Mouse (Mus musculus) stomach, embryonic 15.5 days (tissue): ENCODE measurements at regions not wholly inside any gene's neighbourhood (a gene's known extent, or its start where the extent isn't known, plus 50 kb on each side); places are given as distances from the start of the nearest gene placed in this dataset.

Experiments used
- ATAC-seq: fragments of 200-750 bp; cut with Nextera tagmentation; 2 replicates; pipeline ENCODE4 v1.8.0; 2017; ENCODE audit warnings: low read depth, moderate number of reproducible peaks, moderate TSS enrichment; ENCODE audit not compliant: insufficient read depth, low FRiP score
- H3K27ac ChIP-seq: fragments of 300-500 bp; sonication (generic); 2 replicates; pipeline ENCODE4 v1.5.1; 2015; ENCODE audit warnings: mild to moderate bottlenecking, inconsistent platforms
- H3K27me3 ChIP-seq: fragments of 300-500 bp; sonication (generic); replicated peaks from 2 replicates; pipeline ENCODE4 v1.6.1; 2015; ENCODE audit warnings: inconsistent platforms
- H3K36me3 ChIP-seq: fragments of 300-500 bp; sonication (generic); 2 replicates; pipeline ENCODE4 v1.6.1; 2015; ENCODE audit warnings: inconsistent platforms
- H3K4me1 ChIP-seq: fragments of 300-500 bp; sonication (generic); 2 replicates; pipeline ENCODE4 v1.6.1; 2015; ENCODE audit warnings: inconsistent platforms
- H3K4me2 ChIP-seq: fragments of 300-500 bp; sonication (generic); 2 replicates; pipeline ENCODE4 v1.6.1; 2015; ENCODE audit warnings: mild to moderate bottlenecking, inconsistent platforms
- H3K4me3 ChIP-seq: fragments of 300-500 bp; sonication (generic); replicated peaks from 2 replicates; pipeline ENCODE4 v1.5.1; 2015; ENCODE audit warnings: inconsistent platforms
- H3K9ac ChIP-seq: fragments of 300-500 bp; sonication (generic); 2 replicates; pipeline ENCODE4 v1.6.1; 2015; ENCODE audit warnings: inconsistent platforms
- H3K9me3 ChIP-seq: fragments of 300-500 bp; sonication (generic); 2 replicates; pipeline ENCODE4 v1.6.1; 2016; ENCODE audit warnings: inconsistent platforms
- WGBS: fragments of 180-500 bp; shearing (Covaris S2); methylation state at CpG from one replicate; pipeline ENCODE4 v1.1.7; 2015; 5-methylcytosine and 5-hydroxymethylcytosine counted together

DNA sequence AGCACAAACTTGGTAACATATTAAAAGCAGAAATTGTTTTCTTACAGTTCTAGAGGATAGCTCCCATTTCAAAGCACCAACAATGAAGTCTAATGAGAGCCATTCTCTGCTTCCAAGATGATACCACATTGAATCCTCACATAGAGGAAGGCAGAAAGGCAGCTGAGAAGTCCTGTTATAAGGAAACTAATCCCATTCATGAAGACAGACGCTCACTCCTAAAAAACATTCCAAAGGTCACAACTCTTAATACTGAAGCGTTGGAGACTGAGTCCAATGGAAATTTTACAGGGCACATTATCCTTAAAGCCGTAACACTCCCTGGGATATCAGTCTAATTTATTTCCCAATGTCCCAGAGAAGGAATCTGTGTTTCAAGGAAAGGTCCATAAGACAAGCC is 75.4 kb upstream of the Trabd2b start:
- no peak for ATAC-seq
- no peak overlapping the region for H3K4me3 ChIP-seq
- WGBS = 59% methylated on average over 3 of the region's 3 CpGs

DNA sequence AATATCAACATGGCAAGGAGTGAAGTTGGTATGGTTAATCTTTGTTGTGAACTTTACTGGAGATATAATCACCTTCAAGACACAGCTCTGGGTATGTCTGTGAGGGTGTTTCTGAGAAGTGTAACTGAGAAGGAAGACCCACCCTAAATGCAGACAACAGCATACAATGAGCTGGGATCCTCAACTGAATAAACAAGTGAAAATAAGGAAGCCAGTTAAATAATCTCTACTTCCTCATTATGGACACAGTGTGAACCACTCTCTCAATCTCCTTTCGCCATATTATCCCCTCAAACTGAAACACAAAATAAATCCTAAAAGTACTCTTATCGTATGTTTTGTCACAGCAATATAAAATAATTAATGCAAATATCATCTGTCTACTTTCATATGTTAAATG is 71.7 kb upstream of the Trabd2b start:
- WGBS = 83% methylated on average over 2 of the region's 2 CpGs
- Histone ChIP-seq H3K9me3 (no peaks in the 10 kb centered on the region), H3K9ac (no peak overlapping the region), H3K27ac (no peak overlapping the region), H3K27me3 (no peaks in the 10 kb centered on the region), H3K4me1 (no peaks in the 10 kb centered on the region), H3K4me3 (no peak overlapping the region), H3K4me2 (no peak overlapping the region), H3K36me3 (no peaks in the 10 kb centered on the region)
- no peak for ATAC-seq

More for the DNA sequence above, 75.4 kb upstream of the Trabd2b start:
- H3K27me3 ChIP-seq = no peaks in the 10 kb centered on the region
- no peaks in the 10 kb centered on the region for H3K9me3 ChIP-seq
- no peaks in the 10 kb centered on the region for H3K36me3 ChIP-seq
- no peak overlapping the region for H3K4me2 ChIP-seq
- H3K9ac ChIP-seq = no peak overlapping the region
- no peaks in the 10 kb centered on the region for H3K4me1 ChIP-seq
- H3K27ac ChIP-seq = no peak overlapping the region

DNA sequence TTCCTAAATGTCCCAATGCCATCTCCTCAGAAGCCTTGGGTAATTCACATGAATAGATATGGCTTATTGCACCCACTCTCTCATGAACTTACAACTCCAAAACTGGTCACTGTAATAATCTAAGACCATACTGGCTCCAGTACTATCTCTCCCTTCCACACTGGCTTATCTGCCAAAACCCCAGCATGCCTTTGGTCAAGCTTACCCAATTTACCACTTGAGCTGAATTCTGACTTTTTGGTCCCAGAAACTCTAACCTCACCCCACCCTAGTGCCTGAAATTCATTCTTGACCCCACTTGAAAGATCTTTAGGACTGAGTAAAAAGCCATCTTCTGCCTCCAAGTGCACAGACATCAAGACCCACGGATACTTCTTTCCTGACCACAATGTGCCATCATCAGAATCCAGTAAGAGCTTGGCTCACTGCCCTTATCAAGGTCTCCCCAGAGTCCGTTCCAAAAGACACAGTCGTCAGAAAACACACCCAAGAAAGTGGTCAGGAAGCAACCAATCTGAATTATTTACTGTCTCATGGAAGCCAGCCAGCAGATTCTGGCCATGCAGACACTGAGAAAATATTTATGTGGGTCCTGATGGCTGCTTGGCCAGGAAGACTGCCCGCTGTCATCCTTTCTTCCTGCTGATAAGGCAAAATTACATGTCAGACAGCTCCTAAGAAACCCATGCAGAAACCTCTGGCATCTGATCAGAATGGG is 70.3 kb upstream of the Trabd2b start:
- Histone ChIP-seq H3K36me3 (no peaks in the 10 kb centered on the region), H3K27ac (no peak overlapping the region), H3K9ac (no peak overlapping the region), H3K27me3 (no peaks in the 10 kb centered on the region), H3K4me1 (no peaks in the 10 kb centered on the region), H3K4me2 (no peak overlapping the region), H3K4me3 (no peak overlapping the region), H3K9me3 (no peaks in the 10 kb centered on the region)
- no peak for ATAC-seq
- 39% methylated on average over 4 of the region's 4 CpGs for WGBS

DNA sequence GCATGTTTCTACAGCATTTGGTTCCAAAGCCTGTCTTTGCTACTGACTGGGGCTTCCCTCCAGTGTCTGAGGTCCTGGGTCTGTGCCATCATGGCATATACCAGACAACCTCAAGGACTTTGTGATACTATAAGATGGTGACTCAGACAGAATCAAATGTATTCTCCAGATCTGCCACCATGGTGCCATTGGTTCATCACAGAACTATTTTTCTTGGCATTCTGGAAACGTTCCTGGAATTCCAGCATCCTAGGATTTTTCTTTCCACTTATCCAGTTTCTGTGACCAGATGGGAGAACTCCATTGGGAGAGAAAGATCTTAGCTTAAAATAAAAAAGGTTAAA is 69.8 kb upstream of the Trabd2b start:
- H3K27ac ChIP-seq = no peak overlapping the region
- ATAC-seq = no peak
- no peak overlapping the region for H3K4me2 ChIP-seq
- 65% methylated on average over 1 of the region's 1 CpGs for WGBS
- no peaks in the 10 kb centered on the region for H3K9me3 ChIP-seq
- H3K4me3 ChIP-seq = no peak overlapping the region
- no peaks in the 10 kb centered on the region for H3K4me1 ChIP-seq
- H3K27me3 ChIP-seq = no peaks in the 10 kb centered on the region
- no peak overlapping the region for H3K9ac ChIP-seq
- no peaks in the 10 kb centered on the region for H3K36me3 ChIP-seq

DNA sequence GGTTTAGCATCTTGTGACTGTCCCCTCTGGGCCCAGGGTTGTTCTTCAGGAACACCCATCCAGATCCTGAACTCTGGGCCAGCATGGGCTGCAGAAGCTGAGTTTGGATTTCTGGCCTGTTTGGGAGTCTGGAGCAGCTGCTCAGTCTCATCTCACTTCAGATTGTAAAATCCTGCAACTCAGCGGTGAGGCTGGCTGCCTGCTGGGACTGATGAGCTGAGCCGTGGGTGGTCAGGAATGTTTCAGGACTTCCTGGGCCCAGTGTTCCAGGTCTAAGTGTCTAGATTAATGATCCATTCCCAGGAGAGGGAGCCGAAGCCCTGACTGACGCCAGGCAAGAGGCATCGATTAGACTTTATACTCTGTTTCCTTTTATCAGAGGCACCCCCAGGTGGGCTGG is 66.7 kb upstream of the Trabd2b start:
- Histone ChIP-seq H3K27me3 (no peaks in the 10 kb centered on the region), H3K4me2 (no peak overlapping the region), H3K9me3 (no peaks in the 10 kb centered on the region), H3K36me3 (no peaks in the 10 kb centered on the region), H3K9ac (no peak overlapping the region), H3K27ac (no peak overlapping the region), H3K4me1 (no peaks in the 10 kb centered on the region), H3K4me3 (no peak overlapping the region)
- ATAC-seq = no peak
- 34% methylated on average over 5 of the region's 5 CpGs for WGBS

DNA sequence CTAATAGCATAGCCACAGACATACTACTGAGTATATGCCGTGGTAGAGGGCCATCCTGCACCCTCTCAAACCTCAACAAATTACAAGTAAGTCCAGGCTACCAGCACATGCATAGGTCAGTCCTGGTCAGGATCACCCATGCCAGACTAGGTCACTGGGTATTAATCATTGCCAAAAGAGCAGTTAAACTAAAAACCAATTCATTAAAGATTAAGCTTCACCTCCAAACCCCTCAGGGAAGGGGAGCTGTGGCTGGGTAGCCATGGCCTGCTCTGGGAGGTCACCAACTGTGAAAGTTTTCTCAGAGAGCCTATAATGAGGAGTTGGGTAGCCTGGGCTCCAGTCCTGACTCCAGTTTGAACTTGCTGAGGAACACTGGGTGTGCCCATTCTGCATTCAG is 61.4 kb upstream of the Trabd2b start:
- Histone ChIP-seq H3K27me3 (no peaks in the 10 kb centered on the region), H3K4me3 (no peak overlapping the region), H3K4me2 (no peak overlapping the region), H3K9ac (no peak overlapping the region), H3K27ac (no peak overlapping the region), H3K4me1 (no peaks in the 10 kb centered on the region), H3K36me3 (no peaks in the 10 kb centered on the region), H3K9me3 (no peaks in the 10 kb centered on the region)
- peak; percentile 43; the same call in 1 of the 2 replicates for ATAC-seq
- WGBS = 48% methylated on average over 1 of the region's 1 CpGs

DNA sequence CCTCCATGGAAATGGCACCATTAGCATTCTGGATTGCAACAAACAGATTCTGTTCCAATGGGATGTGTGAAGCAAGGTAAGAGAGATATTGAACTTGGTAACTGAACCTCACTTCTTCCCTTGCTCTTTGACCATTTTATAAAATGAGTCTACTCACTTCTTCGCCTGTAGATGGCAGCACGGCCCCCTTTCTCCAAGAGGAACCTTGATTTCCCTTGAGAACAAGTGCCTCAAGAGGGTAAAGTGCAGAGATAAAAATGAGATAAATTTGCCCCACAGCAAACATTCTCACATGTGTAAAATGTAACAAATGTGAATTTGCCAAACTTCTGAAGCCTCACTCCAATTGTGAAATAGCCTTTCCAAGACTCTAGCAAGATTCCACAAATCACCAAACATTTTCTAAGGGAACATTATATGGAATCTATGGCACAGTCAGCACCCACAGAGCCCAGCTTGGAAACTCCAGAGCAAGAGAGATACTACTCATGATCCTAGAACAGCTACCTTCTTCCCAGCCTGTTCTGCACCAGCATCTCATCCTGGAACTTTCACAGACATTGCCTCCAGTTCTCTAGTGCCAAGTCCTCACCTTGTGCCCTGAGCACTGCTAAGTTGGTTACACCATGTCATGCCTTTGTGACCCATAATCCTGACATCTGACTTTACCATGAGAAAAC is 60.3 kb upstream of the Trabd2b start:
- Histone ChIP-seq H3K4me3 (no peak overlapping the region), H3K9me3 (no peaks in the 10 kb centered on the region), H3K4me2 (no peak overlapping the region), H3K27me3 (no peaks in the 10 kb centered on the region), H3K36me3 (no peaks in the 10 kb centered on the region), H3K4me1 (no peaks in the 10 kb centered on the region), H3K27ac (no peak overlapping the region), H3K9ac (no peak overlapping the region)
- WGBS = 0% methylated on average over 2 of the region's 2 CpGs
- peak; percentile 18; the same call in 1 of the 2 replicates for ATAC-seq

DNA sequence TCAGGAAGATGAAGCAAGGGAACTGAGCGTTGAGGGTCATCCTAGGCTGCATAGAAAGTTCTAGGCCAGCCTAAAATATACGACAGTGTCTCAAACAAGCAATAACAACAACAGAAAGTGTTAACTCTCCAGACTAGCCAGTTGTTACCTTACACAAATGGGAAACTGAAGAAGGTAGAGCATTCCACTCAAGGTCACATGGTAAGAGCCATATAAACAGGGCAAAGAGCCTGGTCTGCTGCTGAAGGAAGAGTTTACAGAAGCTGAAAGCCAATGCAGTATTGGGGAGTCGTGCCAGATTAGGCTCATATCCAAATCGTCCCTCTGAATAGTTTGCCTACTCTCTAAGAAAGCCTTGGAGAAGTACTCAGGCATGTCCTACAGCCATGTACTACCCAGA is 59.6 kb upstream of the Trabd2b start:
- no peak overlapping the region for H3K4me3 ChIP-seq
- no peak for ATAC-seq

DNA sequence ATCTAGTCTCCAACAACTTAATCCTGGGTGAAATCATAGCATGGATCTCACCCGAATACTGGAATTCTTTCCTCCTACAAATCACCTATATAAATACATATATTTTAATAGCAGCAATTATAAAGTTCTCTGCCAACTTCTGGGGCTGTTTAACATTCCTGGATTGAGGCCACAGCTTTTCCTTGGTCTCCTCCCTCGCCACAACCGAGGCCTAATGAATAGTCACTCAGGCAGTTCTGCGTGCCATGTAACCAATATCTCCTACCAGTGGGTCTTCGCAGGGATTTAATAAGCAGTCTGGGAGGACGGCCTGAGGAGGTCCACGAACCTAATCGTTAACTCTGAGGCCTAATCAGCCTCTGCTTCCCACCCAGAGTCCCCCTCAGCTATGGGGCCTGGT is 56.9 kb upstream of the Trabd2b start:
- no peaks in the 10 kb centered on the region for H3K36me3 ChIP-seq
- 74% methylated on average over 8 of the region's 8 CpGs for WGBS
- H3K27ac ChIP-seq = no peak overlapping the region
- H3K9ac ChIP-seq = no peak overlapping the region
- no peaks in the 10 kb centered on the region for H3K27me3 ChIP-seq
- no peak overlapping the region for H3K4me3 ChIP-seq
- H3K4me2 ChIP-seq = no peak overlapping the region
- no peaks in the 10 kb centered on the region for H3K4me1 ChIP-seq
- no peaks in the 10 kb centered on the region for H3K9me3 ChIP-seq
- ATAC-seq = no peak

More for the DNA sequence above, 59.6 kb upstream of the Trabd2b start:
- Histone ChIP-seq H3K27me3 (no peaks in the 10 kb centered on the region), H3K4me1 (no peaks in the 10 kb centered on the region), H3K27ac (no peak overlapping the region), H3K9ac (no peak overlapping the region), H3K4me2 (no peak overlapping the region), H3K9me3 (no peaks in the 10 kb centered on the region), H3K36me3 (no peaks in the 10 kb centered on the region)
- 57% methylated on average over 4 of the region's 4 CpGs for WGBS

DNA sequence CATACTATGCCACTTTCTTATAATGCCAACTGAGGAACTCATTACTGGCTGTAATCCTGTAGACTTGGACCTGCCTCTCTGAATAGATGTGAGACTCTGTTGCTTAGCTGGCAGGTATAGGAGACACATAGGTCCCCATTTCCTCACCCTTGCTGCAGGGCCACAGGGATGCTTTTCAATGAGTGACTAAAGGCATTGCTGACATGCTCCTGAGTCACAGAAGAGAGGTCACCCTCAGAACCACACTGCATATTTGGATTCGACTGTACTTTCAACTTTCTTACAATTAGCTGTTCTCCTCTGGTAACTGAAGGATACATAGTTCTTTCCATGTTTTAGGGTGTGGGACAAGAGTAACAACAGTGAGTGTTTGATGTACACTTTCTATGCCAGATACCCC is 55.2 kb upstream of the Trabd2b start:
- no peaks in the 10 kb centered on the region for H3K36me3 ChIP-seq
- ATAC-seq = no peak
- H3K4me1 ChIP-seq = no peaks in the 10 kb centered on the region
- no peak overlapping the region for H3K27ac ChIP-seq
- no peak overlapping the region for H3K4me3 ChIP-seq
- no peak overlapping the region for H3K4me2 ChIP-seq
- no peaks in the 10 kb centered on the region for H3K9me3 ChIP-seq
- H3K27me3 ChIP-seq = no peaks in the 10 kb centered on the region
- 54% methylated on average over 1 of the region's 1 CpGs for WGBS
- no peak overlapping the region for H3K9ac ChIP-seq

DNA sequence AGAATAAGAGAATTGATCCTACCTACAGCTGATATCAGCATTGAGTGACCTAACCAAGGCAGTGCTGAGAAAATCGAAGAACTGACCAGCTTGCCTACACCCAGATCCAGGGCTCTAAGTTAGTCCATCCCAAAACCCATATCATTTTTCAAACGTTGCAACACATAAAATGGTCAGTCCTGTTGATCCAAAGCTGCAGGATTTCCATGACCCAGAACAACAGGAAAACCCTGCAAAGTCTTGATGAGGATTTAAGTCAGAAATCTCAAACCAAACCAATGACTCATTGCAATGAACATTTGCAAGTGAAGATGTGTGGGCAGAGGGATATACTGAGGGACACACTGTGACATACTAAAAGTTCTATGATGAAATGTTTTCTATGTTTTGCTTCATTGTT is 53.5 kb upstream of the Trabd2b start:
- Histone ChIP-seq H3K27ac (no peak overlapping the region), H3K9ac (no peak overlapping the region), H3K27me3 (no peaks in the 10 kb centered on the region), H3K4me2 (no peak overlapping the region), H3K4me3 (no peak overlapping the region), H3K9me3 (no peaks in the 10 kb centered on the region), H3K4me1 (no peaks in the 10 kb centered on the region), H3K36me3 (no peaks in the 10 kb centered on the region)
- WGBS = 59% methylated on average over 2 of the region's 2 CpGs
- ATAC-seq = no peak
